Mouse (Mus musculus) hindbrain, embryonic 16.5 days (tissue): ENCODE results near the gene Zdhhc19. TPM values are rescaled to one million over a fixed set of nuclear protein-coding genes. Genes with fewer than 3 reads are reported as not detected.

Experiments used
- ATAC-seq: fragments of 200-750 bp; cut with Nextera tagmentation; 2 replicates; pipeline ENCODE4 v1.8.0; 2017; ENCODE audit warnings: moderate TSS enrichment, moderate library complexity
- H3K27ac ChIP-seq: fragments of 300-500 bp; sonication (generic); 2 replicates; pipeline ENCODE4 v1.5.1; 2014; ENCODE audit warnings: low read depth, mild to moderate bottlenecking, control low read depth, low read length, moderate library complexity
- H3K27me3 ChIP-seq: fragments of 300-500 bp; sonication (generic); replicated peaks from 2 replicates; pipeline ENCODE4 v1.6.1; 2014; ENCODE audit warnings: low read length; ENCODE audit not compliant: control insufficient read depth, insufficient read depth
- H3K36me3 ChIP-seq: fragments of 300-500 bp; sonication (generic); 2 replicates; pipeline ENCODE4 v1.6.1; 2014; ENCODE audit warnings: mild to moderate bottlenecking, low read length, moderate library complexity, mixed read lengths; ENCODE audit not compliant: control insufficient read depth, insufficient read depth
- H3K4me1 ChIP-seq: fragments of 300-500 bp; sonication (generic); 2 replicates; pipeline ENCODE4 v1.6.1; 2014; ENCODE audit warnings: low read depth, low read length; ENCODE audit not compliant: control insufficient read depth, insufficient read depth
- H3K4me2 ChIP-seq: fragments of 300-500 bp; sonication (generic); 2 replicates; pipeline ENCODE4 v1.6.1; 2014; ENCODE audit warnings: mild to moderate bottlenecking, low read length, control low read depth, moderate library complexity
- H3K4me3 ChIP-seq: fragments of 300-500 bp; sonication (generic); 2 replicates; pipeline ENCODE4 v1.5.1; 2014; ENCODE audit warnings: mild to moderate bottlenecking, low read length, control low read depth, moderate library complexity
- H3K9ac ChIP-seq: fragments of 300-500 bp; sonication (generic); 2 replicates; pipeline ENCODE4 v1.6.1; 2014; ENCODE audit warnings: low read depth, mild to moderate bottlenecking, control low read depth, low read length, moderate library complexity
- H3K9me3 ChIP-seq: fragments of 300-500 bp; sonication (generic); 2 replicates; pipeline ENCODE4 v1.6.1; 2014; ENCODE audit warnings: mild to moderate bottlenecking, low read length, moderate library complexity; ENCODE audit not compliant: control insufficient read depth
- WGBS: fragments of 180-500 bp; shearing (Covaris S2); extraction: QIAGEN DNeasy Blood & Tissue Kit; methylation state at CpG from one replicate; pipeline ENCODE4 v1.1.7; 2014; 5-methylcytosine and 5-hydroxymethylcytosine counted together
- polyA plus RNA-seq: library from polyadenylated mRNA; unstranded; fragments of >200 nt; fragmentation: Nextera tagmentation; extraction: Ambion mirVana; gene quantifications from 2 replicates; pipeline ENCODE4 v1.2.1, GENCODE M21; 2015

Gene Zdhhc19
- polyA plus RNA-seq, 1 experiment from 2014 or later = not detected

- no peaks in the 10 kb centered on the region for H3K36me3 ChIP-seq
- H3K4me1 ChIP-seq = peaks cover 8% of the 10 kb centered on the region
- H3K4me2 ChIP-seq = peak overlapping the region; percentile 70
- H3K27ac ChIP-seq = peak overlapping the region; percentile 95
- 9% methylated on average over 8 of the region's 8 CpGs for WGBS
- H3K9ac ChIP-seq = peak overlapping the region; percentile 61
- no peaks in the 10 kb centered on the region for H3K9me3 ChIP-seq
- peak overlapping the region; percentile 93 for H3K4me3 ChIP-seq
- no peak for ATAC-seq
- H3K27me3 ChIP-seq = no peaks in the 10 kb centered on the region
These were observed 112.3 kb downstream of the Zdhhc19 start for GRCm38 (mm10) chr16:32608344-32608711.

- peak within 1 kb of the TSS; percentile 93 for H3K9ac ChIP-seq
- 0% methylated on average over 50 of the region's 73 CpGs for WGBS
- H3K27ac ChIP-seq = peak within 1 kb of the TSS; percentile 95
- H3K4me2 ChIP-seq = peak within 1 kb of the TSS; percentile 70
- H3K4me1 ChIP-seq = peaks cover 8% of the 10 kb centered on the region
- no peaks in the 10 kb centered on the region for H3K9me3 ChIP-seq
- H3K27me3 ChIP-seq = no peaks in the 10 kb centered on the region
- H3K36me3 ChIP-seq = no peaks in the 10 kb centered on the region
- H3K4me3 ChIP-seq = peak within 1 kb of the TSS; percentile 93
- peak; percentile 99 for ATAC-seq
These were observed 112.8 kb downstream of the Zdhhc19 start, which contains the start of gene Tfrc for GRCm38 (mm10) chr16:32608712-32609400. Gene Tfrc, plus strand, starts transcription at chr16:32608920.

- peaks cover 8% of the 10 kb centered on the region for H3K4me1 ChIP-seq
- peak overlapping the region; percentile 70 for H3K4me2 ChIP-seq
- peak overlapping the region; percentile 95 for H3K27ac ChIP-seq
- no peaks in the 10 kb centered on the region for H3K27me3 ChIP-seq
- no peak for ATAC-seq
- no peaks in the 10 kb centered on the region for H3K36me3 ChIP-seq
- WGBS = 1% methylated on average over 14 of the region's 14 CpGs
- H3K9ac ChIP-seq = peak overlapping the region; percentile 93
- H3K9me3 ChIP-seq = no peaks in the 10 kb centered on the region
- H3K4me3 ChIP-seq = peak overlapping the region; percentile 93
These were observed 113.3 kb downstream of the Zdhhc19 start for GRCm38 (mm10) chr16:32609401-32609779.

GRCm38 (mm10) chr16:32610460-32611255 is 114.6 kb downstream of the Zdhhc19 start:
- no peak overlapping the region for H3K9ac ChIP-seq
- 85% methylated on average over 5 of the region's 5 CpGs for WGBS

More at GRCm38 (mm10) chr16:32610460-32611255, 114.6 kb downstream of the Zdhhc19 start:
- Histone ChIP-seq H3K27me3 (no peaks in the 10 kb centered on the region), H3K27ac (no peak overlapping the region), H3K4me3 (peak overlapping the region; percentile 93), H3K4me2 (peak overlapping the region; percentile 70), H3K36me3 (peaks cover 7% of the 10 kb centered on the region; the same call in 1 of the 2 replicates), H3K9me3 (no peaks in the 10 kb centered on the region), H3K4me1 (peaks cover 8% of the 10 kb centered on the region)
- ATAC-seq = no peak

Other genes starting within 250 kb of the Zdhhc19 start
- gene Fbxo45, start 249.1 kb upstream of the Zdhhc19 start, polyA plus RNA-seq = 5.6 and 6.0 TPM in 2 replicates
- gene Wdr53, start 249.0 kb upstream of the Zdhhc19 start, polyA plus RNA-seq = 14.2 and 15.8 TPM in 2 replicates
- gene Smco1, start 224.8 kb upstream of the Zdhhc19 start, polyA plus RNA-seq = not detected in 2 replicates
- 23.4 and 23.8 TPM in 2 replicates for gene Rnf168, start 218.8 kb upstream of the Zdhhc19 start, polyA plus RNA-seq
- 17.9 and 18.3 TPM in 2 replicates for gene Ubxn7, start 164.0 kb upstream of the Zdhhc19 start, polyA plus RNA-seq
- gene Tm4sf19, start 95.8 kb upstream of the Zdhhc19 start, polyA plus RNA-seq = not detected in 2 replicates
- 37.9 and 41.9 TPM in 2 replicates for gene Tctex1d2, start 76.6 kb upstream of the Zdhhc19 start, polyA plus RNA-seq
- 46.9 and 50.5 TPM in 2 replicates for gene Pcyt1a, start 65.3 kb upstream of the Zdhhc19 start, polyA plus RNA-seq
- gene Slc51a, start 8.4 kb upstream of the Zdhhc19 start, polyA plus RNA-seq = 0.19 TPM in 1 of 2 replicates, not detected in the other
- 26.3 and 36.5 TPM in 2 replicates for gene Tfrc, start 112.7 kb downstream of the Zdhhc19 start, polyA plus RNA-seq
- 19.3 and 22.6 TPM in 2 replicates for gene Tnk2, start 147.6 kb downstream of the Zdhhc19 start, polyA plus RNA-seq
- not detected in 2 replicates for gene Muc4, start 239.6 kb downstream of the Zdhhc19 start, polyA plus RNA-seq